Mouse (Mus musculus) thymus, adult 2 months (tissue): ENCODE measurements at regions not wholly inside any gene's neighbourhood (a gene's known extent, or its start where the extent isn't known, plus 50 kb on each side); places are given as distances from the start of the nearest gene placed in this dataset.

ENCODE experiments used
- CTCF ChIP-seq: fragments of 200-500 bp; IDR thresholded peaks from 2 replicates; pipeline ENCODE4 v1.5.1; 2012; ENCODE audit warnings: mild to moderate bottlenecking, control low read depth, low read length, moderate library complexity, borderline replicate concordance; ENCODE audit not compliant: control insufficient read depth, poor library complexity, insufficient read depth; ENCODE audit errors: extremely low read depth
- POLR2A ChIP-seq: fragments of 200-500 bp; IDR thresholded peaks from 2 replicates; pipeline ENCODE4 v1.6.1; 2012; ENCODE audit warnings: mild to moderate bottlenecking, low read length, control low read depth, moderate library complexity; ENCODE audit not compliant: control insufficient read depth, poor library complexity, insufficient read depth; ENCODE audit errors: extremely low read depth

- no peak for TF ChIP-seq POLR2A
- TF ChIP-seq CTCF, result no peak
Observed at GRCm38 (mm10) chr6:84376666-84377065, 217.0 kb downstream of the Cyp26b1 start.
